In the genomic region with DNA sequence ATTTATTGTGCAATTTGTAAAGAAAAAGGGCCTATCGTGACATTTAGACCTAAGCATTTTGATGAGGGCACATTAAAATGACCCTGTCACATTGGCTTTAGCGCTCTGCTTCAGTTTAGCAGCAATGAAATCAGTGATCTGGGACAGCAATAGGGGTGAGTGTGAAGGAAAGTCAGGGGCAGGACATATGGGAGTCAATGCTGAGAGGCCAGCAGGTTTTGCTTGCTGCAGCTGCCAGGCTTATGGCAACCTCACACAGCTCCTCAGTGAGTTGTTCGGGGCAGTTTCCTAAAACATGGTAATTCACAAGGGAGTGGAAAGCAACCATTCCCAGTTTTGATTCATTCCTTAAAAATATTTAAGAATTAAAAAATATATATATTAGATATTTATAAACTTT, we compare ENCODE assay signal across 18 mouse cellular contexts.
DNase-seq lines count a peak whose midpoint lies in the region; ATAC-seq and TF ChIP-seq lines count a peak whose summit lies in the region.
"Had no signal": no experiment of that assay in that cellular context is flagged by ENCODE, and none has a peak within 500 bp of the region (broad histone marks: within the 10 kb centered on the region; RNA-seq: fewer than 3 reads in every experiment).

No protein-coding gene starts in this region.

- peak overlapping the region; percentile 28; the same call in 1 of the 2 replicates for H3K27ac ChIP-seq in forebrain, embryonic 13.5 days
- no peak overlapping the region for H3K27ac ChIP-seq in forebrain, embryonic 10.5 days
- peak overlapping the region; percentile 4; the same call in 1 of the 2 replicates for H3K27ac ChIP-seq in midbrain, embryonic 11.5 days (ENCODE audit: low read depth, low read length)
- no peak overlapping the region for H3K27ac ChIP-seq in liver, embryonic 11.5 days (ENCODE audit: low read depth, low read length)
- H3K27ac ChIP-seq: embryonic facial prominence, embryonic 10.5 days; heart, embryonic 13.5 days had no signal

- no peak overlapping the region for H3K9ac ChIP-seq in forebrain, embryonic 13.5 days
- H3K9ac ChIP-seq in midbrain, embryonic 11.5 days (ENCODE audit: low read length), result no peak overlapping the region
- no peak overlapping the region for H3K9ac ChIP-seq in liver, embryonic 11.5 days (ENCODE audit: low read depth, low read length)
- H3K9ac ChIP-seq: heart, embryonic 13.5 days had no signal

- no peaks in the 10 kb centered on the region for H3K9me3 ChIP-seq in forebrain, embryonic 13.5 days (replicated peaks)
- H3K9me3 ChIP-seq in forebrain, embryonic 10.5 days, result no peaks in the 10 kb centered on the region
- H3K9me3 ChIP-seq in midbrain, embryonic 11.5 days (ENCODE audit: control insufficient read depth, low read length), result no peaks in the 10 kb centered on the region
- H3K9me3 ChIP-seq in liver, embryonic 11.5 days (ENCODE audit: control insufficient read depth, low read length), result no peaks in the 10 kb centered on the region
- H3K9me3 ChIP-seq: embryonic facial prominence, embryonic 10.5 days; heart, embryonic 13.5 days; megakaryocyte, embryonic 14.5 days had no signal

- H3K4me3 ChIP-seq in forebrain, embryonic 13.5 days, result no peak overlapping the region
- no peak overlapping the region for H3K4me3 ChIP-seq in forebrain, embryonic 10.5 days
- H3K4me3 ChIP-seq in midbrain, embryonic 11.5 days (ENCODE audit: low read depth, low read length), result no peak overlapping the region
- no peak overlapping the region for H3K4me3 ChIP-seq in liver, embryonic 11.5 days (ENCODE audit: low read depth, low read length)
- H3K4me3 ChIP-seq: embryonic facial prominence, embryonic 10.5 days; heart, embryonic 13.5 days; megakaryocyte, embryonic 14.5 days had no signal

- DNase-seq in forebrain, embryonic 10.5 days (ENCODE audit: extremely low spot score, low spot score), result no peak
- DNase-seq in brain, embryonic 14.5 days (ENCODE audit: low read depth), result peak; percentile 36
- DNase-seq in cerebellum, postnatal 25 days, result peak; percentile 40 to 44
- peak; percentile 86 for DNase-seq in midbrain, embryonic 11.5 days (ENCODE audit: low spot score, missing footprints)
- no peak for DNase-seq in liver, embryonic 11.5 days (ENCODE audit: low spot score)
- DNase-seq in adrenal gland, adult (ENCODE audit: inconsistent age in 2 of 2, low spot score in 1 of 2), result no peak
- DNase-seq in frontal cortex, adult 2 months (ENCODE audit: extremely low spot score in 1 of 2, low spot score in 1 of 2), result no peak
- DNase-seq: adrenal gland, postnatal 36 days; heart, postnatal 4 days; lung, postnatal 10 days; thymus, postnatal 4 days had no signal

- TF ChIP-seq CTCF in brain, embryonic 14.5 days (IDR thresholded peaks at IDR 0.05; ENCODE audit: borderline replicate concordance, extremely low read depth, insufficient read depth, insufficient read length), result no peak

- no peaks in the 10 kb centered on the region for H3K36me3 ChIP-seq in forebrain, embryonic 13.5 days (ENCODE audit: poor library complexity, severe bottlenecking)
- H3K36me3 ChIP-seq in forebrain, embryonic 10.5 days (replicated peaks), result no peaks in the 10 kb centered on the region
- no peaks in the 10 kb centered on the region for H3K36me3 ChIP-seq in midbrain, embryonic 11.5 days (ENCODE audit: control insufficient read depth, insufficient read depth, low read length)
- H3K36me3 ChIP-seq in liver, embryonic 11.5 days (ENCODE audit: control insufficient read depth, insufficient read depth, low read length), result no peaks in the 10 kb centered on the region
- H3K36me3 ChIP-seq: embryonic facial prominence, embryonic 10.5 days; heart, embryonic 13.5 days had no signal

- H3K27me3 ChIP-seq in forebrain, embryonic 13.5 days, result no peaks in the 10 kb centered on the region
- no peaks in the 10 kb centered on the region for H3K27me3 ChIP-seq in forebrain, embryonic 10.5 days (ENCODE audit: poor library complexity, severe bottlenecking)
- H3K27me3 ChIP-seq in midbrain, embryonic 11.5 days (ENCODE audit: control insufficient read depth, insufficient read depth, low read length), result no peaks in the 10 kb centered on the region
- H3K27me3 ChIP-seq in liver, embryonic 11.5 days (replicated peaks; ENCODE audit: control insufficient read depth, insufficient read depth, low read length), result no peaks in the 10 kb centered on the region
- H3K27me3 ChIP-seq: heart, embryonic 13.5 days; megakaryocyte, embryonic 14.5 days had no signal

- no peak for TF ChIP-seq POLR2A in brain, embryonic 14.5 days (IDR thresholded peaks at IDR 0.05; ENCODE audit: borderline replicate concordance, extremely low read depth, insufficient read depth, insufficient read length, poor library complexity, severe bottlenecking)

- WGBS in forebrain, embryonic 13.5 days, result 62% methylated on average over 3 of the region's 3 CpGs
- 91% methylated on average over 3 of the region's 3 CpGs for WGBS in forebrain, embryonic 10.5 days
- 49% methylated on average over 3 of the region's 3 CpGs for WGBS in midbrain, embryonic 11.5 days
- 81% methylated on average over 3 of the region's 3 CpGs for WGBS in liver, embryonic 11.5 days

- ATAC-seq in forebrain, embryonic 13.5 days, result 0 out of 2 replicates have a peak, but pooled peaks have one; percentile 50
- ATAC-seq in midbrain, embryonic 11.5 days (ENCODE audit: low FRiP score), result peak; percentile 79
- ATAC-seq in liver, embryonic 11.5 days (replicated peaks; ENCODE audit: low FRiP score), result no peak
- ATAC-seq: activated CD4-positive, CD25-positive, alpha-beta regulatory T cell, adult 4 months; intestine, postnatal 0 days; Patski had no signal

- peaks cover 30% of the 10 kb centered on the region for H3K4me1 ChIP-seq in forebrain, embryonic 13.5 days
- H3K4me1 ChIP-seq in forebrain, embryonic 10.5 days, result peaks cover 7% of the 10 kb centered on the region; the same call in 1 of the 2 replicates
- H3K4me1 ChIP-seq in midbrain, embryonic 11.5 days (ENCODE audit: control insufficient read depth, insufficient read depth, low read length), result peaks cover 12% of the 10 kb centered on the region
- H3K4me1 ChIP-seq in liver, embryonic 11.5 days (replicated peaks; ENCODE audit: control insufficient read depth, insufficient read depth, low read length), result no peaks in the 10 kb centered on the region
- H3K4me1 ChIP-seq: embryonic facial prominence, embryonic 10.5 days; heart, embryonic 13.5 days; megakaryocyte, embryonic 14.5 days had no signal

- H3K4me2 ChIP-seq in forebrain, embryonic 13.5 days, result no peak overlapping the region
- H3K4me2 ChIP-seq in midbrain, embryonic 11.5 days, result no peak overlapping the region
- H3K4me2 ChIP-seq in liver, embryonic 11.5 days, result no peak overlapping the region
- H3K4me2 ChIP-seq: heart, embryonic 13.5 days had no signal

Comparison
In these comparisons a context has a peak if more than half of its experiments do, and no peak if none do; other contexts are left out.
1. H3K27ac ChIP-seq: peak in forebrain, embryonic 13.5 days (single experiment) and midbrain, embryonic 11.5 days (single experiment); none in forebrain, embryonic 10.5 days (single experiment) and liver, embryonic 11.5 days (single experiment).
2. DNase-seq: peak in brain, embryonic 14.5 days (single experiment), cerebellum, postnatal 25 days (2 of 2) and midbrain, embryonic 11.5 days (single experiment); none in forebrain, embryonic 10.5 days (single experiment), liver, embryonic 11.5 days (single experiment), adrenal gland, adult (0 of 2) and frontal cortex, adult 2 months (0 of 2).